Mouse (Mus musculus): ENCODE data around the gene Ntsr2.
"Not testable (repeated sequence)": the region's sequence is repeated elsewhere in the genome, so short reads cannot be mapped to it uniquely, and the experiment has no call there.

Ntsr2 gene

DNA sequence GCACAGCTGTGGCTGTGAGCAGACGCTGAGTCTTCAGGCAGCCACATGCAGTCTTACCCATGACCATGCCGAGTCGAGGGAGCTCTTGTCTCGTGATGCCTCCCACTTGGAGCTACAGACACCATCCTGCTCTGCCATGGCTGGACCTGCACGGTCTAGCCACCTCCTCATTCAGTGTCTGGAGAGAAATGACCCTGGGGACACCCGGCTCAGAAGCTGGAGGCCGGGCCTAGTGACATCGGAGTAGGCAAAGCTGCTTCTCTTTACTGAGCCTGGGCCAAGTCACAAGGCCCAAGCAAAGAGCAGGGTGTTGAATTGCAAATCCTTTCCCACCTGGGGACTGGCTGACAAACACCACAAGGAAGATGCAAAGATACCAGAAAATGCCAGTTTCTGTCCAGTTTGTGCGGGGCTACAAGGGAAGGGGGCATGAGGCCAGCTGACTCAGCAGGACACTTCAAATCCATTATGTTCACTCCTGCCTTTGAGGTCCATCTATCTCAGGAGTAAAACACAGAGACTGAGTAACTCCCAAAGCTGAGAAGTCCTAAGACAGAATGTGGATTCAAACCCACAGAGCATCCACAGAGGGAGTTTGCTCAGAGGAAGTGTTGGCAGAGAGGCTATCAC lies 6.3 kb upstream of the Ntsr2 start:
- in situ Hi-C loops (cut with MboI): no loop called here

DNA sequence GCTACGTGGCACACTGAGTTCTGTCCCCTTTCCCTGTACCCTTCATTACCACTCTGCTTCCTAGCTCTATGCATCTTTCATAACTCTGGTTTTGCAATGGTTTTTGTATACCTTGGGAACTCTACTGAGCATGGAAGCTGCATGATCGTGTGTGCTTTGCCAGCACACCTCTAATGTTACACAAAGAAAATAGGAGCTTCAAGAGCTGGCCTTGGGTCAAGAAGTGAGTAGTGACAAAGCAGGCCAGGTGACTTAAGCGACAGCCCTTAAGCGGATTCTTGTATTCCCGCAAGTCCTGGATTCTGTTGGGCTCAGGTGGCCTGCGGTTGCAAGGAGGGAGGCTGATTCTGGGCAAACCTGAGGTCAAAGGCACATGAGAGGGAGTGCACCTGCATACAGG lies 4.9 kb upstream of the Ntsr2 start:
- in situ Hi-C loops (cut with MboI): no loop called here

DNA sequence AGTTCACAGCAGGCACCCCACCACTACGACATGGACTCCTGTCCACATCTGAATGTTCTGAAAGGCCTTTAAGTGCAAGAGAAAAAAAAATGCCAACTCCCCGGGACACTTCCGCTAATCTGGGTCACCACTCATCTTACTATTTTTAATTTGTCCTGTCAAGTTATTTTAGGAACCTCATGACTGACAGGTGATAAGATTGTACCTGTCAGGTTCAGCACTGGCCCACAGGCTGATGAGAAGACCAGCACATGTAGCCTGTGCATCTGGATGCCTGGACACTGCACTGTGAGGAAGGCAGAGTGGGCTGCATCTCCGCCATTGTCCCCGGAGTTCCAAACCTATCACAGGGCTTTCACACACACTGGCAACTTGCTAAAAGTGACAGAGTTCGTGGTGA lies 3.4 kb upstream of the Ntsr2 start:
- in situ Hi-C loops (cut with MboI): no loop called here

DNA sequence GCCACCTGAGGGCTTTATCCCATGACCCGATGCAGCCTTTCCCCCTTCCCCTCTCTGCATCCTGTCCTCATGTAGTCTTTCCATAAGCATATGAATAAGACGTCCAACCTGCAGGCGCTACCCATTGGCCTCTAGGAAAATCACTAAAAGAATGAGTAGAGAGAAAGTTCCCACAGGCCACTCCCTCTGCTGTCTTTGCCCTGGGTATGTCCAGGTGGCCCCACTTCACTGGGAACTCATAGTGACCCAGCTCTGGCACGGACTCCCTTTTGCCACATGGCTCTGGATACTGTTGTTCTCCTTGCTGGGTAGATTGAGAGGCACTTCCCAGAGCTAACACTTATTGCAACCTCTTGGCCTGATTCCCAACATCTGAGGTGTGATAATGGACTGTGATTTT lies 2.4 kb downstream of the Ntsr2 start:
- in situ Hi-C loops (cut with MboI): no loop called here

DNA sequence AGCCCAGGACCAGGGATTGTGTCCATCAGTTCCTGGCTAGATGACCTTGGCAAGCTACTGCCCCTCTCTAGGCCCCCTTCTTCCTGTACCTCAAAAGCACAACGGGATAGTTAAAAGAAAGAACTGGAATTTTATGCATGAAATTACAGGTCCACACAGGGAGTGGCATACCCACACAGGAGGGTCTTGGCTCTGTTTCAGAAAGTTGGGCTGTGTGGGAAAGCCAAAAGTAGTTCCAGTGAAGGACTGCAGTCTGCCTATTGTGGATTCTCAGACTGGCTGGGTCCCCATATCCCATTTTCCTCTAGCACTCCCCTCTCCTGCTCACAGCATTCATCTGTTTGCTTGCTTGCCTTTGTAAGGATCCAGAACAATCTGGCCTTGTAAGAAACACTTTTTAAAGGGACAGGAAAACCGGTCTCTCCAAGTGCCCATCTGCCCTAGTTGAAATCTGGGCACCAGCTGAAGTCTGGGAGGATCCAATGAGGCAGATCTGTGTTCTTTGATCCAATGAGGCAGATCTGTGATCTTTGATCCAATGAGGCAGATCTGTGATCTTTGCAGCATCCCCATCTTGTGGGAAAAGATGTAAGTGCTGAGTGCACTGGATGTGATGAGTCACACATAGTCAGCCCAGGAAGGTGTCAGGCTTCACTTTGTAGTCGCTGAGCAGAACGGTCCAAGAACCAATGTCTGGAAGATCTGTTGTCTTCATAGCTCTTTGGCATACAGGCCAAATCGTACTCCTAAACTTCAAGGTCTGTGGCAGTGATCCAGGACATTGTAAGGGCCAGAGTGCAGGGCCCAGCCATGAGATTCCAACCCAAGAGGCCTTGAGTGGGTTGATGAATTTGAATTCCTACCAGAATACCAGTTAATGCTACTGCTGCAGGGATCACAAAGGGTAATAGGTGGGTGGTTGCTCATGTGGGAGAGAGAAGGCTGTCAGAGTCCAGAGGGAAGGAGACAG lies 4.0 kb downstream of the Ntsr2 start:
- in situ Hi-C loops (cut with MboI): no loop called here

DNA sequence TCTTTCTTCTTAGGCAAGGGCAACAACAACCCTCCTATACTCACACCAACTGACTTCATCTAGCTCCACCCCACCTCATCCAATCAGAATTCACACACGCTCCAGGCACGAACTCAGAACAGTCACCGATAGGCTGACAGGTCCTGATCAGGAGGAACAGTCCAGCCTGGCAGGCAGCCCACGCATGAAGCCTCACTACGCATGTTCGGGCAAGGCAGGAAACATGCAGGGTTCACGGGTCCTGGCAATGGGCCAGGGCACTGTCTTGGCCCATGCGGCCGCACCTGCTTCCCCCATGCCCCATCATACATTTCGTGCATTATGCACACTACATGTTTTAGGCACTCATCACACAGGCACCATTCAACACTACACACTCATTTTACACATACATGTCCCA lies 8.3 kb downstream of the Ntsr2 start:
- in situ Hi-C loops (cut with MboI): no loop called here

DNA sequence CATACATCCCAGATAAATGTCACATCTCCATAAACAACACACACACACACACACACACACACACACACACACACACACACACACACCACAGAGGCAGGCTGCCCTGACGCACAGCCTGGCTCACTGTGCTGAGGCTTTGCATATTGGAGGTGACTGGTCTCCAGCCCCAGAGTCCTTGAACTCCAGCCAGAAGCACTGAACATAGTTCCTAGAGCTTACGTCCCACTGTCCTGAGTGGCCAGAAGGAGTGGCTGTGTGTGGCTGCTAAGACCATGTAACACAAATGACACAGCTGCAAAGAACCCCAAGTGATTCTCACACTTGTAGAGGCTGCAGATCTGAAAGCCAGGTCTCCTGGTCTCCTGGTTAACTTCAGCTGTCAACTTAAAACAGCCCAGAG lies 8.8 kb downstream of the Ntsr2 start:
- in situ Hi-C loops (cut with MboI): no loop called here

DNA sequence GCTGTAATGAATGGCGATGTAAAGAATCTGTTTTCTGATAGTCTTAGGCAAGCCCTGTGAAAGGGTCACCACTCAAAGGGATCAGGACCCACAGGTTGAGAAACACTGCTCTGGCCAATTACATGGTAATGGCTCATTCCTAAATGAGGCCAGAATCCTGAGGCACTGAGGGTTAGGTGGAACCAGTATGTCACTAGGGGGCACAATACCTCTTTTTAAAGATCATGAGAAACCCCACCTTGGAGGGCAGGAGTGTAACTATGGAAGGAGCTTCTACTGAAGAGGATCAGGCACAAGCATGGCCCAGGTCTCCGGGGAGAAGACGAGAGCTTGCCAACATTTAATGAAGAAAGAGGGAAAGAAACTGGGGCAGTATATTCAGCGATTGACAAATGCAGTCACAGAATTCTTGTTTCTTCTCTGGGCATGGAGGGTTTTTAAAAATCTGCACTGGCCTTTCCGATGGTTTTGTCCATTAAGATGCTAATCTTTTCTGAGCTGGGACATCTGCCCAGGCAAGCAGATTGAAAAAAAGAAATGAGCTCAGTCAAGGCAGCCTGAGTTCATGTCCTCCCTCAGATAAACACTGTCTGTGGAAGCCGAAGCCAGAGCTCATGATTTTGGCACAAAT lies 9.9 kb downstream of the Ntsr2 start:
- in situ Hi-C loops (cut with MboI): no loop called here

DNA sequence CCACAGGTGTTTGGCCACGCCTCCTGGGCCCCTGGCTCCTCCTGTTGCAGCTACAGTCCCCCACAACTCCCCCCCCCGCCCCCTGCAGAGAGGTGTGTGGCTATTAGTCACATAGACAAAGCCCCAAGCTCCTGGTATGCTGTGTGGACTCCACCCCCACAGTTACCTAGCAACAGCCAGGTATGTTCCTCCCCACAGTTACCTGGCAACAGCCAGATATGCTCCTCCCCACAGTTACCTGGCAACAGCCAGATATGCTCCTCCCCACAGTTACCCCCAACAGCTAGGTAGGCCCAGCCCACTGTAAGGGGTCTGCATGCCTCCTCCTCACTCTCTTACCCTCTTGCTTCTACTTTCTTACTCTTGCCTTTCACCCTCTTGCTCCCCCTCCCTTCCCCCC lies 11.8 kb downstream of the Ntsr2 start:
- in situ Hi-C loops (cut with MboI): no loop called here

DNA sequence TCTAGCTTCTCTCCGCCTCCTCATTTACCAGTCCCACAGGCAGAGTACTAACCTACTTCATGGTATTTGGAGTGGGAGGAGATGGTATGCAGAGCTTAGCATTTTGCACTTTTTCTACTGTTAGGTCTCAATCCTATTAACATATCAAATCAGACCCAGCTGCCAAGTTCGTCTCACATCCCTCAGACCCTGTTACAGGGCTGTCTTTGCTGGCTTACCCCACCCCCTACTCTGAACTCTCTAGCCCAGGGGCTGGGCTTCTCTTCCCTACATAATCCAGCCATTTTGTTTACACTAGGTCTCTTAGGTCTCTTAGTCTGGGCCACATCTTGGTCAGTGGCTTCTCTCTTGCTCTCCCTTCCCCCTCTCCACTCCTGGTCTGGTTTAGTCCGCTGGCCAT lies 16.0 kb downstream of the Ntsr2 start:
- in situ Hi-C loops (cut with MboI): no loop called here

DNA sequence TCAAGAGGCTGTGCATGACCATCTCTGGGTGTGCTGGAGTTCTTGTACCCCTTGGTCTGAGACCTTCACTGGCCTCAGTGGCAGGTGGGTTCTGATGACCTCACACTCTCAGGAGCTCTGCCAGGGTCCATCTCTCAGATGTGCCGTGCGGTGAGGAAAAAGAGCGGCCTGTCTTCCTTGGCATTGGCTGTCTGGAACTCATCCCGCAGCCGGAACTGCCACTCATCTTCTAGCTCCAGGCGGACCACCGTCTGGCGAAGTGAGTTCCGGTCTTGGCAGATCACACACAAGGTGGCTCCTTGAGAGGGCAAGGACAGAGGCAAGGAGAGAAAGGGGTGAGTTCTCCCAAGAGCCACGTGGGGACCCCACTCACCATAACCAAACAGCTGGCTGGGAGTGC lies 19.1 kb downstream of the Ntsr2 start:
- in situ Hi-C loops (cut with MboI): no loop called here

DNA sequence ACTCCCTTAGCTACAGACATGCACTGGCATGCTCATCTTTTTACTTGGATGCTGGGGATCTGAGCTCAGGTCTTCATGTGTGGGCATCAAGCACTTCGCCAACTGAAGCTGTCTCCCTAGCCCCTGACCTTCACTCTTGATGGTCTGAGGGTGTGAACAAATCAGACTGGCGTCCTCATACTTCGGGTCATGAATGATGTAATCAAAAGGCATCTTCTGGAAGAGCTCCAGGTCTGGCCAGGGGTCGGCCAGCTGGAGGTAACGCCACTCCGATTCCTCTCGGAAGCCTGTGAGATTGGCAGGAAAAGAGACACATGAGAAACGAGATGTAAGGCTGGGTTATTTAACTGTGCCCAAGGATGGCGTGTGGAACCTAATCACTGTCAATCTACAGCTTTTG lies 37.4 kb downstream of the Ntsr2 start:
- in situ Hi-C loops (cut with MboI): no loop called here

DNA sequence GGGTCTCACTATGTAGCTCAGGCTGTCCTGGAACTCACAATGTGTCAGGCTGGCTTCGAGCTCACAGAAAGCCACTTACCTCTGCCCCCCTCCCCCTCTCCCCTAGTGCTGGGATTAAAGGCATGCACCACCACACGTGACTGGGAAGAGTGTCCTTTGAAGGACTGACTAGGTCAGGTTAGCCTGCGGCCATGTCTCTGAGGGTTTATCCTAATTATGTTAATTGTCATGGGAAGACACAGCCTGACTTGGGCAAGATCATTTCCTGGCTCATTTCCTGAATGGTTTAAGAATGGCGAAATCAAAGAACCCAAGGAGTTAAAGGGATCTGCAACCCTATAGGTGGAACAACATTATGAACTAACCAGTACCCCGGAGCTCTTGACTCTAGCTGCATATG lies 41.6 kb downstream of the Ntsr2 start:
- in situ Hi-C loops (cut with MboI): no loop called here

DNA sequence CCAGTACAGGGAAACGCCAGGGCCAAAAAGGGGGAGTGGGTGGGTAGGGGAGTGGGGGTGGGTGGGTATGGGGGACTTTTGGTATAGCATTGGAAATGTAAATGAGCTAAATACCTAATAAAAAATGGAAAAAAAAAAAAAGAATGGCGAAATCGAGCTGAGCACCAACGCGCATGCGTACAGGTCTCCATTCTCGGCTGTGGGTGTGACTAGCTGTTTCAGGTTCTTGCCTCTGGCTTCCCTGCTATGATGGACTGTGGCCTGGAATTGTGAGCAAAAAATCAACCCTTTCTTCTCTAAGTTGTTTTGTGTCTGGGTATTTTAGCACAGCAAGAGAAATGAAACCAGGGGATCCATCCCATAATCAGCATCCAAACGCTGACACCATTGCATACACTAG lies 42.1 kb downstream of the Ntsr2 start:
- in situ Hi-C loops (cut with MboI): not testable (repeated sequence)

DNA sequence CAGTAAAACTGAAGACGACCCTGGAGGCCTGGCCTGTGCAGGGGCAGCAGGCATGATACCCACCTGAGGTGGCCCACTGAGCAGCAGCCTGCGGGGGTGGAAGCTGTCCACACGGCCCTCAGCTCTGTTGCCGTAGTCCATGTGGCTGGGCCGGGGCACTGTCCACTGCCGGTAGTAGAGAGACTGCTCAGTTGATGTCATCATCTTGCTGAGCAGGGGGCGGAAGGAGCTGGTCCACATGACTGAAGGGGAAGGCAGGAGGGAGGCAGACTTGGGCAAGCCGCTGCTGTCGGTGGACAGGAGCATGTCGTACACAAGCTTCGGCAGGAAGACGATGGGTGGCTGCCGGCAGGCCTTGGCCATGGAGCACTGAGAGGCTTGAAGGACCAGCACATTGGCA lies 43.0 kb downstream of the Ntsr2 start:
- in situ Hi-C loops (cut with MboI): no loop called here

DNA sequence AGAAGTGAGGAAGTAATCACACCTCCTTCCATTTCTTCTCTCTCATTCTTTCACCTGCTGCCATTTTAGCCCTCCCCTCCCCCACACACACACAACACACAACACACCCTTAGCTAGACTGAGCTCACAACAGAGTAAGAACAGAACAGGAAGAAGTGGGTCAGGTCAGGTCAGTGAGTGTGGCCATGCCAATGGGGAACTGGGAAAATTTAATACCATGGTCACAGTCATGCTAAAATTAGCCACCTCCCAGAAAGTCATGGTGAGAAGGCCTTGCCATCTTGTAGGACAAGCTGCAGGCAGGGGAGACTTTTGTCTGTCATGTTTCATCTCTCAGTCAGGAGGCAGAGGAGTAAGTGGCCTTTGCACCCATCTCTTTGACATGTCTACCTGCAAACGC lies 45.5 kb downstream of the Ntsr2 start:
- in situ Hi-C loops (cut with MboI): no loop called here

All from mature B cell (primary cell).